Mouse (Mus musculus) adrenal gland, adult (tissue): Measurements from ENCODE around the gene Slc16a1.

Experiments
- DNase-seq, 2 experiments: peaks; one replicate each; pipeline ENCODE4 v3.0.0; 2022 to 2023; ENCODE audit warnings: low spot score in 1 of 2; ENCODE audit not compliant: inconsistent age in 2 of 2

The Slc16a1 gene

GRCm38 (mm10) chr3:104638403-104638779 is at the start of gene Slc16a1:
TSS of gene Slc16a1 (plus strand) at chr3:104638668.
- peak; percentile 92 to 97 for DNase-seq

DNA sequence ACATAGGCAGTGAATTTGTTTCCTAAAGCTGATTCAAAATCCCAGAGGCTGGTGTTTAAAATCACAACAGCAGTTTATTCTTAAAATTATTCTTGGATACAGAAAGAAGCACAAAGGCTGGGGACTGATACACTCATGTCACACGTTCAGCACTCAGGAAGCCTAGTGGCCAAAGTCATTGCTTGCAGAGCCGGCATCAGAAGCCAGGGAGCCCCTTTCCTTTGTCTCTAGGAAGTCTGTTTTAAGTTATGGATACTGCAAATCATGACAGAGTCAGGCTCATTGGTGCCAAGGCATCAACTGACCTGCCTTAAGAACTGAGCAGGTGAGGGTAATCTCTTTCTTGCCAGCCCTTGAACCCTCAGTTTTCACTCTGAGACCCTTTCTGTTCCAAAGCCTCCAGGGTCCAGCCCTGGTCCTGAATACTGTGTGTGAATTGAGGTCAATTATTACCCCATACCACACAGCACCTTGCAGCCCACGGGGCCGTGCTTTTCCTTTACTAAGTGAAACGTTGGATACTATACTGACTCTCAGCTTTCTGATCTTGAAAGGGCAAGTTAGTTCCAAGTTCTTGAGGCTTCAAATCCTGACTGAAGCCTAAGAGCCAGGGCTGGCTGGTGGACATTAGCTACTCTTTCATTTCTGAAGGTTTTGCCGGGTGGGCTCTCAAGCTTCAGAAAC is 41.9 kb upstream of the Slc16a1 start:
- no peak for DNase-seq

- DNase-seq, result peak; percentile 58 to 82
Observed at GRCm38 (mm10) chr3:104597135-104597764, 41.2 kb upstream of the Slc16a1 start.

GRCm38 (mm10) chr3:104599296-104600150 is 38.9 kb upstream of the Slc16a1 start:
- DNase-seq, result peak in 1 of 2 experiments; percentile 32

GRCm38 (mm10) chr3:104600691-104601090 is 37.8 kb upstream of the Slc16a1 start:
- no peak for DNase-seq

DNA sequence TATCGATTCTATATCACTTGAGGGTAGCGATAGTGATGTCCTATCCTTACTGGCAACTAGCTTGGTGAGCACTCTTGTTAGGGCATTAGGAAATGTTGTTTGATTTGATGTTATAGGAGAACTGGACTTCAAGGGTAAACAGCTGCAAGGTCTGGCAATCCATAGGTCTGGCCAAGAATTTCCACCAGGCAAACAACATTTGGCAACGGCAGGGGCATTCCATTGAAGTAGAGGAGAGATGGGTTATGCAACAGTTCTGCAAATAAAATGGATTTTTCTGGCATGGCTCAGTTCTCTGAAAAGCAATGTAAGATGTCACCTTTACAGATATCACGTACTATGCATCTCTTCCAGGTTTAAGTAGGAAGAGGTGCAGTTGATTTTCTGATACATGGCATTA is 36.8 kb upstream of the Slc16a1 start:
- peak in 1 of 2 experiments; percentile 35 for DNase-seq

DNA sequence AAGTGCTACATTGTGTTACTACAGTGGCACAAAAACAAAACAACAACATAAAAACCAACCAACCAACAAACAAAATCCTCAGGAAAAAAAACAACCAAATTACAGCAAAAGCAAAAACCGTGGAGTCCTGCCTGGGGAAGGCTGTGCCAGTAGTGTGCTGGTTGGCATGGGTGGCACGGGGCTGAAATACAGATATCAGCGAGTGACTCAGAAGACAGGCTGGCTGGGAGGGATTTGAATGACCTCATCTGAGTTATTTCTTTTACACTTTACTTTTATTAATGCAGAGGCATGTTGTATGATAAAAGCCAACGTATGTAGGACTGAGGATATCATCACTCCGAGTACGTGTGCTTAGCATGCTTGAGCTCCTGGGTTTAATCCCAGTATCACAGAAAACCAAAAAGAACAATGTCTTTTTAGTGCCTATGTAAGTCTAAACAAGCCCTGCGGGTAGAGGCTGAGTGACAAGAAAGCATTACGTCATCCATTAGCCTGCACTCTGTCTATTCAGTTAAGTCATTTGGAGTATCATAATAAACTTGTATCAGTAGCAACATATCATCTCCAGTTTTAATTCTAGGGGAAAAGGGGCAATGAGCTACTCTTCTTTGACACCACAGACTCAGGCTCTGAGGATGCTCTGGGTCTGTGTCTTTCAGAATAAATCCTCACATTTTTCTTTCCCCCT is 28.6 kb upstream of the Slc16a1 start:
- peak; percentile 70 to 79 for DNase-seq

DNA sequence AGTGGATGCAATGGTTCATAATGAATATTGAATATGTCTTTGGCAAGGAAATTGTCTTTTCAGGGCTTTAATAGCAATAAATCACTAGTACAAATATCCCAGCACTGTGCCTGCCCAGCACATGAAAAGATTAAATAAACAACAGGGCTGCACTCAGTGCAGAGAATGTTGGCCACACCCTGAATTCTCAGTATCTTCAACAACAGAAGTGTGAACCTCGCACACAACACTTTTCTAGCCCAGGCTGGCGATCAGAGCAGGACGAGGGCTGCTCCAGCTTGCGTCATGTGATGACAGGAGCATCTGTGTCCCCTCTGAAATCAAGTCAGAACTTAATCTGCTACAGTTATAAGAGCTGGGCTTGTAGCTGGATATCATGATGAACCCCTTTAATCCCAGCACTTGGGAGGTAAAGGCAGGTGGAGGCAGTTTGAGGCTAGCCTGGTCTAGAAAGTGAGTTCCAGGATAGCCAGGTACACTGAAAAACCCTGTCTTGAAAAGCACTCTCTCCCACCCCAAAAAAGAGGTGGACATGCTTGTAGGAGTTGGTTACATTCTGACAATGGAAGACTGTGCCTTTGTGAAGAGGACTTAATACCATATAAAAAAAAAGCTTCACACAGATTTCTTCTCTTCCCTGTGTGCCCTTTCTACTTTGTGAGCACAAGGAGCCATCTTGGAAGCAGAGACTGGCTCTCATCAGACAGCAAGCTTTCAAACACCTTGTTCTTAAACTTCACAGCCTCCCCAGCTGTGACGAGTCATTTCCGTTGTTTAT is 27.8 kb upstream of the Slc16a1 start:
- no peak for DNase-seq

DNA sequence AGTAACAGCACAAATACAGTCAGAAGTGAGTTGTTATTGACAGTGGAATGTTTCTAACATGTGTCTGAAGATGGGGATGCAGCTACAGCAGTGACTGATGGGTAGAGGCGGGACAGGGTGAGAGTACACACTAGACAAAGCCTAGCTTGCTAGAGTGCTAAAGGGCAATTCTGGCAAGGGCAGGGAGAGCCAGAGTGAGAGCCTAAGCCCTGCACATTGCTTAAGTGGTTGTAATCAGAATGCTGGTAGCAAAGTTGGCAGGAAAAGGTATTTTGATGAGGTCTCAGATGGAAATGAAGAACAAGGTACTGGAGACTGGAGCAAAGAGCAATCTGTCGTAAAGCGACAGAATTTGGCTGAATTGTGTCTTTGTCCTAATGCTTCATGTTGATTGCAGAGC is 26.5 kb upstream of the Slc16a1 start:
- peak in 1 of 2 experiments; percentile 35 for DNase-seq

GRCm38 (mm10) chr3:104613102-104613501 is 25.4 kb upstream of the Slc16a1 start:
- no peak for DNase-seq

DNA sequence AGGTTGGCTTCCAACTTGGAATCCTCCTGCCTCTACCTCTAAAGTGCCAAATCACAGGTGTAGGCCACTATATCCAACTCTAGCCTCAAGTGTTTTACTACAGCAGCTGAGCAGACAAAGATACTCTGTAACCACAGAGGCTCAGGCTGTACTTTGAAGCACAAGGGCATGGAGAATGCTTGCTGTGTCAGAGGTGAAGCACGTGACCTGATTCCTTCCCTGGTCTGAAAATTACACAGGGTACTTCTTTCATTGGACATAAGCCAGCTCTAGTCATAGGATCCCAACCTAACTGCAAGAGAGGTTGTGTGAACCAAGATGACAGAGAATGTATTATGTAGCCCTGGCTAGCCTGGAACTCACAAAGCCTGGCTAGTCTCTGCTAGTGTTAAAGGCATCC is 24.4 kb upstream of the Slc16a1 start:
- DNase-seq, result no peak

- no peak for DNase-seq
Observed at GRCm38 (mm10) chr3:104615216-104615615, 23.3 kb upstream of the Slc16a1 start.

GRCm38 (mm10) chr3:104616155-104616554 is 22.3 kb upstream of the Slc16a1 start:
- DNase-seq, result peak; percentile 42 to 65

- no peak for DNase-seq
Observed at GRCm38 (mm10) chr3:104621841-104622240, 16.6 kb upstream of the Slc16a1 start.

- peak in 1 of 2 experiments; percentile 43 for DNase-seq
Observed at GRCm38 (mm10) chr3:104629810-104630209, 8.7 kb upstream of the Slc16a1 start.

DNA sequence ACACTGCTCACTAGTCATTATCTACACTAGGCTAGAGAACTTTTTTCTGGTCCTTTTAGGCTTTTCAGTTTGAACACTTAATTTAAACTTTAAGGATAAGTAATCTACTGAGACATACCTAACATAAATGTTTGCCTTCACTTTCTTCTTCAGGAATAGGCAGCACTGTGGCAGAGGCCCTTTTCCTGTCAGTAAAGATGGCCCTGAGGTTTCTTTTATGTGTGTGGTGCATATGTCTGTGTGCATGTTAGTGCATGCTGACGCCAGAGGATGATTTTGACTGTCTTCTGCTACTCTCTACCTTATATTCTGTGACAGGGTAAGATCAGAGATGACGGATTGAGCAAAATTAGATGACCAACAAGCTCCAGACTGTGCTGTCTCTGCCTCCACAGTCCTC is 7.5 kb upstream of the Slc16a1 start:
- DNase-seq, result no peak

- no peak for DNase-seq
Observed at GRCm38 (mm10) chr3:104632560-104633162, 5.8 kb upstream of the Slc16a1 start.

DNA sequence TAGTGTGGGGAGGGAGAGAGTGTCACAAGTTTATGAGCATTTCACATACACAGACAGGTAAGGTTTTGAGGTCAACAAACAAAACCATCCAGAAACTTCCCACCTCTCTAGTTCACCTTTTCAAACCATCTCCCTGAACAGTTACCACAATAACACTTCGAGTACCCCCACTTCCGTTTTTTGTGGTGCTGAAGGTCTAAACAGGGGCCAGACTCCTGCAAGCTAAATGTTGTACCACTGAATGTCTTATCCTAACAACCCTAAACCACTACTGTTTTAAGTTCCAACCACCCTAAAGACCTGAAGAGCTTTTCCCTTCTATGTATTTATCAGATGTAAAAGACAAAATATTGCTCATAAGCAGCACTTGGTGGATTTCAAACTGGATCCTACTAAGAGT is 2.0 kb upstream of the Slc16a1 start:
- DNase-seq, result no peak

DNA sequence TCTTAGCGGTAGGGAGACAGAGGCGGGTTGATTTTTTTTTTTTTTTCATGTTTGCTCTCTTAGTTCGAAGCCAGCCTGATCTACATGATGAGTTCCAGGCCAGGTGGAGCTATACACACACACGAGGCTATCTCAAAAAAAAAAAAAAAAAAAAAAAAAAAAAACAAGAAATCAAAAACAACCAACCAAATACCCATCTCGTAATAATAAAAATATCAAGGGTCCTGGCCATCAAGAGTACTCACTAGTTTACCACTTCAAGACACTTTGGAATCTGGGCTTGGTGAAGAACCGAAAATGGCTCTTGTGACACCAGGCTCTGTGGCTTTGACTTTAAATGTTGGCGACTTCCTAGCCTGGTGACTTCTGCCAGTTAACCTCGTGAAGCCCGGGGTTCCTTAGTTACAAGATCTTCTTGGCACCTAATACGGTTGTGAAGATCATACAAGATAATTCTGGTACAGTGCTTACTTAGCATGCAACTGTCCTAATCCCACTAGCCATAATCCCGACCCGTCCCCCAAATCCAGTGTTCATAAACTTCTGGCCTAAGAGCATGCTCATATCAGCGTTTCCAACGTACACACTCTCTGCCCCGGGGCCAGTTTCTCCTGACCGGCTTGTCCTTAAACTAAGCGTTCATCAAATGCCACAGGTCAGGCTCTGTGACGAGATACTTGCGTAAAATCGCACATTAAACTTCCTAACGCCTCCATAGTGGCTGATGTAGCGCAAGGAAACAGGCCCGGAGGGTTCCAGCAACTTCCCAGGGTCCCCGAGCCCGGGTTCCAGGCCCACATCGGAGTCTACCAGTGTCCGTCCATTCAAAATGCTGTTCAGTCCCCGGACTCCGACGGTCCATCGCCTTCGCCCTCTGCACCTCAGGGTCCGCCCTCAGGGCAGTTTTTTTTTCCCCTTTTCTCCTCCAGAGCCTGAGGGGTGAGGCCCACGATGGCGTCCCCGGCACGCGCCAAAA is 753 bp upstream of the Slc16a1 start:
- peak in 1 of 2 experiments; percentile 90 for DNase-seq
